Mouse (Mus musculus) midbrain, postnatal 0 days (tissue): ENCODE measurements around the gene Aif1. TPM values are rescaled to one million over a fixed set of nuclear protein-coding genes. Genes with fewer than 3 reads are reported as not detected.

Source experiments
- ATAC-seq: fragments of 200-750 bp; cut with Nextera tagmentation; 2 replicates; pipeline ENCODE4 v1.8.0; 2017; ENCODE audit warnings: moderate number of reproducible peaks, mild to moderate bottlenecking, moderate TSS enrichment, moderate library complexity; ENCODE audit not compliant: low FRiP score
- DNase-seq: peaks from one replicate; pipeline ENCODE4 v3.0.0-alpha.2; 2015; ENCODE audit warnings: low spot score
- H3K27ac ChIP-seq: fragments of 300-500 bp; sonication (generic); 2 replicates; pipeline ENCODE4 v1.5.1; 2014; ENCODE audit warnings: low read depth, mild to moderate bottlenecking, low read length, mixed read lengths
- H3K27me3 ChIP-seq: fragments of 300-500 bp; sonication (generic); 2 replicates; pipeline ENCODE4 v1.6.1; 2014; ENCODE audit warnings: low read length, control low read depth, mixed read lengths; ENCODE audit not compliant: insufficient read depth
- H3K36me3 ChIP-seq: fragments of 300-500 bp; sonication (generic); 2 replicates; pipeline ENCODE4 v1.6.1; 2014; ENCODE audit warnings: low read length, control low read depth, mixed read lengths; ENCODE audit not compliant: insufficient read depth
- H3K4me1 ChIP-seq: fragments of 300-500 bp; sonication (generic); 2 replicates; pipeline ENCODE4 v1.6.1; 2014; ENCODE audit warnings: mild to moderate bottlenecking, control low read depth, antibody characterized with exemption, low read length, mixed read lengths; ENCODE audit not compliant: insufficient read depth
- H3K4me2 ChIP-seq: fragments of 300-500 bp; sonication (generic); 2 replicates; pipeline ENCODE4 v1.6.1; 2014; ENCODE audit warnings: low read depth, mild to moderate bottlenecking, low read length, mixed read lengths; ENCODE audit not compliant: poor library complexity, severe bottlenecking
- H3K4me3 ChIP-seq: fragments of 300-500 bp; sonication (generic); 2 replicates; pipeline ENCODE4 v1.5.1; 2014; ENCODE audit warnings: low read depth, mild to moderate bottlenecking, low read length, moderate library complexity
- H3K9ac ChIP-seq: fragments of 300-500 bp; sonication (generic); replicated peaks from 2 replicates; pipeline ENCODE4 v1.6.1; 2014; ENCODE audit warnings: mild to moderate bottlenecking, low read length, moderate library complexity, mixed read lengths; ENCODE audit not compliant: poor library complexity, severe bottlenecking
- H3K9me3 ChIP-seq: fragments of 300-500 bp; sonication (generic); 2 replicates; pipeline ENCODE4 v1.6.1; 2016; ENCODE audit warnings: low read length, control low read depth
- CTCF ChIP-seq: IDR thresholded peaks from 2 replicates; pipeline ENCODE4 v1.5.1; 2016; ENCODE audit warnings: antibody characterized with exemption, mild to moderate bottlenecking
- WGBS: fragments of 180-500 bp; shearing (Covaris S2); extraction: QIAGEN DNeasy Blood & Tissue Kit; methylation state at CpG from one replicate; pipeline ENCODE4 v1.1.7; 2014; 5-methylcytosine and 5-hydroxymethylcytosine counted together
- polyA plus RNA-seq: library from polyadenylated mRNA; unstranded; fragments of >200 nt; fragmentation: Nextera tagmentation; extraction: Ambion mirVana; gene quantifications from 2 replicates; pipeline ENCODE4 v1.2.1, GENCODE M21; 2015
- total RNA-seq: library from RNA; depleted of rRNA; stranded (reverse); fragments of >200 nt; gene quantifications from 2 replicates; pipeline ENCODE4 v1.2.3, GENCODE M21; 2014

Gene Aif1
- total and polyA plus RNA-seq, 2 experiments from 2014 or later = 4.1 to 9.5 TPM

DNA sequence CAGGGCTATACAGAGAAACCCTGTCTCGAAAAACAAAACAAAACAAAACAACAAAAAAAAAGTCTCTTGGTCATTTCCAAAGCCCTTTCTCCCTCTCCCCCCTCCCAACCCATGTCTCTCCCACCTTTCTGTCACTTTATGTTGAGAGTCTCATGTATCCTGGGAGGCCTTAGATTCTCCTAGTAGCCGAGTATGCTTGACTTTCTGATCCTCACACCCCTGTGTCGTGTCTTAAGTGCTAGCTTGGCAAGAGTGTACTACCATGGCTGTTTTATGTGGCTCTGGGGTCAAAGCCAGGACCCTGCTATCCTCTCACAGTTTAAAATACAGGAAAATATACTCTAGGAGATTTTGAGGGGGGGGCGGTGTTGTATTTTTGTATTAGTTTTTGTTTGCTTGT lies 11.5 kb upstream of the Aif1 start:
- Histone ChIP-seq H3K9me3 (no peaks in the 10 kb centered on the region), H3K9ac (no peak overlapping the region), H3K27me3 (no peaks in the 10 kb centered on the region), H3K27ac (no peak overlapping the region), H3K4me3 (no peak overlapping the region), H3K36me3 (no peaks in the 10 kb centered on the region), H3K4me2 (no peak overlapping the region), H3K4me1 (no peaks in the 10 kb centered on the region)
- DNase-seq (no peak), ATAC-seq (no peak)
- no peak for TF ChIP-seq CTCF
- 78% methylated on average over 4 of the region's 4 CpGs for WGBS

- Histone ChIP-seq H3K4me3 (peak overlapping the region; percentile 27), H3K27me3 (no peaks in the 10 kb centered on the region), H3K9ac (peak overlapping the region; percentile 39), H3K27ac (peak overlapping the region; percentile 75), H3K4me2 (peak overlapping the region; percentile 54), H3K9me3 (no peaks in the 10 kb centered on the region), H3K36me3 (no peaks in the 10 kb centered on the region), H3K4me1 (no peaks in the 10 kb centered on the region)
- ATAC-seq = peak; percentile 56; the same call in 1 of the 2 replicates
- WGBS = 0% methylated on average over 4 of the region's 4 CpGs
- DNase-seq = peak; percentile 44
- no peak for TF ChIP-seq CTCF
Observed at GRCm38 (mm10) chr17:35186681-35187080, 10.8 kb upstream of the Aif1 start.

DNA sequence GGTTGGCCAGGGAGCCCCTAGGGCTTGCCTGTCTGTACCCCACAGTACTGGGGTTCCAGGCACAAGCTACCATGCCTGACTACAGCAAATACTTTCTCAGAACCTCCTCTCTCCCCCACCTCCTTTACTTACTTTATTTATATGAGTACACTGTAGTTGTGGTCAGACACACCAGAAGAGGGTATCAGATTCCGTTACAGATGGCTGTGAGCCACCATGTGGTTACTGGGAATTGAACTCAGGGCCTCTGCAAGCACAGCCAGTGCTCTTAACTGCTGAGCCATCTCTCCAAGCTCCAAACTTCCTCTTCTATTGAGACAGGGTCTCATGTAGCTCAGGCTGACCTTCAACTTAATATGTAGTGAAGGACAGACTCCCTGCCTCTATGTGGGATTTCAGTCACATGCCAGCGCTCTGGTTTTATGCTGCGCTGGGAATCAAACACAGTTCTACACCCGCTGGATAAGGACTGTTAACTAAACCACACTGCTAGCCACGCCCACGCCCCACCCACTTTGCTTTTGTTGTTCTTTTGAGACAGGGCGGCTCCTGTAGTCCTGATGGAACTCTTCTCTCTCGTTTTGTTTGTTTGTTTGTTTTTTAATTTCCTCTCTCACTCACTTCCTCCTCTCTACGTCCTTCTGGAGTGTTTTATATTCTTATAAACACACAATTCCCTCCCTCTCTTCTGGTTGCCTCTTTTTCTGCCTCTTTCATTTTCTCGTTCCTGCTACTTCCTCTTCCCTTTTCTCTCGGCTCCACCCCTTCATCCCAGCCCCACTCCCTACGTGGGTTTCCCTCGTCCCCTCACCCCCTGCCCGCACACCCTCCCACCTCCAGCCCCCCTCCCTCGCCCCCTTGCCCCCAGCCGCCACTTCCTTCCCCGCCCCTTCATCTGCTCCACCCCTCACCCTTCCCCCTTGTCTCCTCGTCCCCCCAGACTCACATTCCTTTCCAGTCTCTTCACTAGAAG lies 10.1 kb upstream of the Aif1 start:
- H3K9me3 ChIP-seq = no peaks in the 10 kb centered on the region
- peak overlapping the region; percentile 39 for H3K9ac ChIP-seq
- H3K27ac ChIP-seq = peak overlapping the region; percentile 75
- DNase-seq (peak; percentile 48), ATAC-seq (peak; percentile 41; the same call in 1 of the 2 replicates)
- no peaks in the 10 kb centered on the region for H3K4me1 ChIP-seq
- WGBS = 2% methylated on average over 18 of the region's 18 CpGs
- peak overlapping the region; percentile 27 for H3K4me3 ChIP-seq
- H3K27me3 ChIP-seq = no peaks in the 10 kb centered on the region
- TF ChIP-seq CTCF = no peak
- H3K4me2 ChIP-seq = peak overlapping the region; percentile 54
- no peaks in the 10 kb centered on the region for H3K36me3 ChIP-seq

- DNase-seq (no peak), ATAC-seq (no peak)
- Histone ChIP-seq H3K9me3 (no peaks in the 10 kb centered on the region), H3K4me3 (no peak overlapping the region), H3K27me3 (no peaks in the 10 kb centered on the region), H3K27ac (no peak overlapping the region), H3K4me2 (no peak overlapping the region), H3K36me3 (no peaks in the 10 kb centered on the region), H3K4me1 (no peaks in the 10 kb centered on the region), H3K9ac (no peak overlapping the region)
- 81% methylated on average over 5 of the region's 5 CpGs for WGBS
- no peak for TF ChIP-seq CTCF
Observed at GRCm38 (mm10) chr17:35180093-35180492, 4.2 kb upstream of the Aif1 start.

- Histone ChIP-seq H3K4me1 (no peaks in the 10 kb centered on the region), H3K4me2 (no peak overlapping the region), H3K4me3 (no peak overlapping the region), H3K27me3 (no peaks in the 10 kb centered on the region), H3K9ac (no peak overlapping the region), H3K27ac (no peak overlapping the region), H3K9me3 (no peaks in the 10 kb centered on the region), H3K36me3 (no peaks in the 10 kb centered on the region)
- 14% methylated on average over 5 of the region's 5 CpGs for WGBS
- no peak for ATAC-seq
- TF ChIP-seq CTCF = peak; percentile 75
- peak; percentile 55 for DNase-seq
Observed at GRCm38 (mm10) chr17:35178528-35178927, 2.7 kb upstream of the Aif1 start.

DNA sequence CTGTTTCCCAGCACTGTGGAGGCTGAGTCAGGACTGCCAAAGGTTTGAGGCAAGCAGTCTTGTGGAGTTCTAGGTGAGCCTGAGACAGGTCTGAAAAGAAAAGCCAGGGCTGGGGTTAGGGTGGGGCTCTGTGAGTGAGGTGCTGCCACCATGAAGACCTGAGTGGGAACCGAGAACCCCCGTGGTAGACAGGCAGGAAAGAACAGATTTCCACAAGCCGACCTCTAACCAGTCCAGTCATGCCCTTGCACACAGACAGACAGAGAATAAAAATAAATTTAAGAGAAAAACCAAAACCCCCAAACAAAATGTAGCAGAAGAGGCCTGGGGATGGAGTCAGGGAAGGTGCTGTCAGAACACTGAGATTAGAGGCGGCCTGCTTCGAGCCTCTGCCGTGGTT lies 486 bp downstream of the Aif1 start:
- H3K4me1 ChIP-seq = no peaks in the 10 kb centered on the region
- H3K9ac ChIP-seq = no peak overlapping the region
- H3K4me3 ChIP-seq = no peak overlapping the region
- no peak overlapping the region for H3K4me2 ChIP-seq
- ATAC-seq = no peak
- 59% methylated on average over 6 of the region's 6 CpGs for whole genome bisulfite sequencing
- no peaks in the 10 kb centered on the region for H3K36me3 ChIP-seq
- TF ChIP-seq CTCF = no peak
- DNase-seq = no peak
- no peaks in the 10 kb centered on the region for H3K27me3 ChIP-seq
- H3K27ac ChIP-seq = no peak overlapping the region
- no peaks in the 10 kb centered on the region for H3K9me3 ChIP-seq
